In genomic region chr9:29410728-29411407, GRCm38 (mm10) we compare ENCODE assay signal across 8 mouse cellular contexts.
A peak's percentile ranks its signal among the peaks of the same experiment; 100 is the strongest.
DNase-seq lines count a peak whose midpoint lies in the region; ATAC-seq and TF ChIP-seq lines count a peak whose summit lies in the region.
"Had no signal": no experiment of that assay in that cellular context is flagged by ENCODE, and none has a peak within 500 bp of the region (broad histone marks: within the 10 kb centered on the region; RNA-seq: fewer than 3 reads in every experiment).

No protein-coding gene starts in this region.

- H3K36me3 ChIP-seq in lung, embryonic 16.5 days (ENCODE audit: control insufficient read depth, insufficient read depth, low read length) = no peaks in the 10 kb centered on the region
- H3K36me3 ChIP-seq in intestine, postnatal 0 days (ENCODE audit: control insufficient read depth, insufficient read depth) = no peaks in the 10 kb centered on the region
- H3K36me3 ChIP-seq in stomach, embryonic 16.5 days (ENCODE audit: control insufficient read depth, insufficient read depth, low read length) = no peaks in the 10 kb centered on the region

- H3K4me2 ChIP-seq in lung, embryonic 16.5 days (ENCODE audit: low read depth, low read length) = peak overlapping the region; percentile 96
- peak overlapping the region; percentile 77 for H3K4me2 ChIP-seq in intestine, postnatal 0 days (replicated peaks; ENCODE audit: low read depth)
- H3K4me2 ChIP-seq in stomach, embryonic 16.5 days (ENCODE audit: low read depth, low read length) = peak overlapping the region; percentile 92

- peaks cover 6% of the 10 kb centered on the region; the same call in 1 of the 2 replicates for H3K4me1 ChIP-seq in lung, embryonic 16.5 days (replicated peaks; ENCODE audit: control insufficient read depth, insufficient read depth, low read length)
- no peaks in the 10 kb centered on the region for H3K4me1 ChIP-seq in lung, adult 2 months (ENCODE audit: control insufficient read depth, insufficient read depth, low read length)
- no peaks in the 10 kb centered on the region for H3K4me1 ChIP-seq in embryonic fibroblast, embryonic 13.5 days (ENCODE audit: control insufficient read depth, insufficient read depth, low read length)
- no peaks in the 10 kb centered on the region for H3K4me1 ChIP-seq in intestine, postnatal 0 days (replicated peaks; ENCODE audit: control insufficient read depth, insufficient read depth, low read length)
- H3K4me1 ChIP-seq in stomach, embryonic 16.5 days (ENCODE audit: control insufficient read depth, insufficient read depth, low read length) = peaks cover 3% of the 10 kb centered on the region; the same call in 1 of the 2 replicates

- DNase-seq in lung, adult 2 months = no peak
- no peak for DNase-seq in layer of hippocampus, adult 11-12 months (ENCODE audit: low spot score)
- no peak for DNase-seq in urinary bladder, postnatal 10 days (ENCODE audit: low spot score)

- ATAC-seq in lung, embryonic 16.5 days (ENCODE audit: low read depth) = peak; percentile 3; the same call in 1 of the 2 replicates
- ATAC-seq in intestine, postnatal 0 days = no peak
- ATAC-seq in stomach, embryonic 16.5 days (ENCODE audit: insufficient read depth, low FRiP score) = no peak

- H3K4me3 ChIP-seq in lung, embryonic 16.5 days (ENCODE audit: low read length) = peak overlapping the region; percentile 58
- no peak overlapping the region for H3K4me3 ChIP-seq in lung, adult 2 months (replicated peaks; ENCODE audit: extremely low read depth, low read depth, low read length)
- peak overlapping the region; percentile 27; the same call in 1 of the 2 replicates for H3K4me3 ChIP-seq in embryonic fibroblast, embryonic 13.5 days (ENCODE audit: insufficient read depth, low read length)
- H3K4me3 ChIP-seq in intestine, postnatal 0 days (ENCODE audit: low read depth, low read length) = 0 out of 2 replicates have a peak overlapping the region, but pooled peaks have one; percentile 48
- H3K4me3 ChIP-seq in stomach, embryonic 16.5 days (replicated peaks; ENCODE audit: low read length) = peak overlapping the region; percentile 58
- H3K4me3 ChIP-seq: erythroblast, embryonic 14.5 days had no signal

- no peak overlapping the region; the same call in 1 of the 2 replicates for H3K9ac ChIP-seq in lung, embryonic 16.5 days (ENCODE audit: low read length)
- no peak overlapping the region for H3K9ac ChIP-seq in intestine, postnatal 0 days (ENCODE audit: low read depth, low read length)
- H3K9ac ChIP-seq in stomach, embryonic 16.5 days (ENCODE audit: low read length) = peak overlapping the region; percentile 66; the same call in 1 of the 2 replicates

- H3K27ac ChIP-seq in lung, embryonic 16.5 days (ENCODE audit: low read length) = no peak overlapping the region
- no peak overlapping the region for H3K27ac ChIP-seq in embryonic fibroblast, embryonic 13.5 days (ENCODE audit: insufficient read depth, low read length)
- no peak overlapping the region for H3K27ac ChIP-seq in intestine, postnatal 0 days (ENCODE audit: low read depth, low read length)
- H3K27ac ChIP-seq in stomach, embryonic 16.5 days (ENCODE audit: low read length) = no peak overlapping the region

- 40% methylated on average over 10 of the region's 10 CpGs for WGBS in lung, embryonic 16.5 days
- 43% methylated on average over 10 of the region's 10 CpGs for WGBS in lung, adult 2 months
- WGBS in intestine, postnatal 0 days = 56% methylated on average over 10 of the region's 10 CpGs
- 48% methylated on average over 10 of the region's 10 CpGs for WGBS in stomach, embryonic 16.5 days

- H3K27me3 ChIP-seq in lung, embryonic 16.5 days (ENCODE audit: control insufficient read depth, insufficient read depth, low read depth, low read length) = peaks cover 8% of the 10 kb centered on the region; the same call in 1 of the 2 replicates
- peaks cover 40% of the 10 kb centered on the region for H3K27me3 ChIP-seq in intestine, postnatal 0 days (replicated peaks; ENCODE audit: control insufficient read depth, insufficient read depth, low read length)
- peaks cover 17% of the 10 kb centered on the region for H3K27me3 ChIP-seq in stomach, embryonic 16.5 days (ENCODE audit: control insufficient read depth, insufficient read depth, low read length)

- no peaks in the 10 kb centered on the region for H3K9me3 ChIP-seq in lung, embryonic 16.5 days (ENCODE audit: control insufficient read depth, low read length)
- H3K9me3 ChIP-seq in intestine, postnatal 0 days (ENCODE audit: control insufficient read depth) = no peaks in the 10 kb centered on the region
- H3K9me3 ChIP-seq in stomach, embryonic 16.5 days (replicated peaks; ENCODE audit: control insufficient read depth, low read length) = no peaks in the 10 kb centered on the region

- no peak for TF ChIP-seq POLR2A in lung, adult 2 months (IDR thresholded peaks at IDR 0.05; ENCODE audit: borderline replicate concordance, extremely low read depth, low read depth, low read length)
- no peak for TF ChIP-seq POLR2A in embryonic fibroblast, embryonic 13.5 days (IDR thresholded peaks at IDR 0.05; ENCODE audit: low read depth, low read length)

- no peak for TF ChIP-seq CTCF in lung, adult 2 months (IDR thresholded peaks at IDR 0.05; ENCODE audit: insufficient read depth, low read length)
- no peak for TF ChIP-seq CTCF in embryonic fibroblast, embryonic 13.5 days (IDR thresholded peaks at IDR 0.05; ENCODE audit: borderline replicate concordance, insufficient read depth, low read length)
- no peak for TF ChIP-seq CTCF in intestine, postnatal 0 days (IDR thresholded peaks at IDR 0.05; ENCODE audit: low read depth)
